Mouse (Mus musculus) embryonic fibroblast, embryonic 13.5 days (primary cell): ENCODE results near the gene Aak1.

Experiments
- CTCF ChIP-seq: IDR thresholded peaks from 2 replicates; pipeline ENCODE4 v1.5.1; 2011; ENCODE audit warnings: mild to moderate bottlenecking, control low read depth, low read length, moderate library complexity, borderline replicate concordance; ENCODE audit not compliant: insufficient read depth
- POLR2A ChIP-seq: IDR thresholded peaks from 2 replicates; pipeline ENCODE4 v1.6.1; 2011; ENCODE audit warnings: low read depth, mild to moderate bottlenecking, control low read depth, low read length, moderate library complexity

- TF ChIP-seq CTCF (no peak), POLR2A (no peak)
Measured at GRCm38 (mm10) chr6:87021791-87022190, 172.5 kb downstream of the Aak1 start.
